In genomic region chr11:88171876-88172442, GRCm38 (mm10) we compare ENCODE assay signal across 10 mouse cellular contexts. TPM values are rescaled to one million over a fixed set of nuclear protein-coding genes. Genes with fewer than 3 reads are reported as not detected.
DNase-seq lines count a peak whose midpoint lies in the region; ATAC-seq and TF ChIP-seq lines count a peak whose summit lies in the region.
"Had no signal": no experiment of that assay in that cellular context is flagged by ENCODE, and none has a peak within 500 bp of the region (broad histone marks: within the 10 kb centered on the region; RNA-seq: fewer than 3 reads in every experiment).

No protein-coding gene starts in this region.

- peaks cover 4% of the 10 kb centered on the region for H3K36me3 ChIP-seq in heart, embryonic 12.5 days
- H3K36me3 ChIP-seq in neural tube, embryonic 11.5 days (ENCODE audit: control insufficient read depth, insufficient read depth, low read length) = no peaks in the 10 kb centered on the region
- no peaks in the 10 kb centered on the region for H3K36me3 ChIP-seq in stomach, postnatal 0 days (ENCODE audit: control insufficient read depth, insufficient read depth, low read length)

- no peak for TF ChIP-seq POLR2A in embryonic fibroblast, embryonic 13.5 days (IDR thresholded peaks at IDR 0.05; ENCODE audit: low read depth, low read length)

- no peak overlapping the region for H3K4me2 ChIP-seq in heart, embryonic 12.5 days
- H3K4me2 ChIP-seq in neural tube, embryonic 11.5 days (ENCODE audit: low read depth) = no peak overlapping the region
- H3K4me2 ChIP-seq in stomach, postnatal 0 days (replicated peaks; ENCODE audit: low read depth) = no peak overlapping the region

- H3K9me3 ChIP-seq in heart, embryonic 12.5 days (replicated peaks) = no peaks in the 10 kb centered on the region
- H3K9me3 ChIP-seq in neural tube, embryonic 11.5 days (ENCODE audit: control insufficient read depth, low read length) = no peaks in the 10 kb centered on the region
- no peaks in the 10 kb centered on the region for H3K9me3 ChIP-seq in stomach, postnatal 0 days (ENCODE audit: control insufficient read depth, low read length)

- no peak overlapping the region for H3K4me3 ChIP-seq in heart, embryonic 12.5 days
- H3K4me3 ChIP-seq in neural tube, embryonic 11.5 days (ENCODE audit: low read depth, low read length) = no peak overlapping the region
- no peak overlapping the region for H3K4me3 ChIP-seq in embryonic fibroblast, embryonic 13.5 days (ENCODE audit: insufficient read depth, low read length)
- H3K4me3 ChIP-seq in stomach, postnatal 0 days (ENCODE audit: low read depth, low read length) = no peak overlapping the region
- H3K4me3 ChIP-seq: myocyte had no signal

- H3K9ac ChIP-seq in heart, embryonic 12.5 days = peak overlapping the region; percentile 33; the same call in 1 of the 2 replicates
- no peak overlapping the region for H3K9ac ChIP-seq in neural tube, embryonic 11.5 days (ENCODE audit: low read length)
- H3K9ac ChIP-seq in stomach, postnatal 0 days (ENCODE audit: low read length) = peak overlapping the region; percentile 13; the same call in 1 of the 2 replicates
- H3K9ac ChIP-seq: lung, embryonic 14.5 days had no signal

- H3K27ac ChIP-seq in heart, embryonic 12.5 days (ENCODE audit: poor library complexity, severe bottlenecking) = 0 out of 2 replicates have a peak overlapping the region, but pooled peaks have one; percentile 46
- H3K27ac ChIP-seq in neural tube, embryonic 11.5 days (ENCODE audit: low read depth, low read length) = peak overlapping the region; percentile 34; the same call in 1 of the 2 replicates
- H3K27ac ChIP-seq in embryonic fibroblast, embryonic 13.5 days (ENCODE audit: insufficient read depth, low read length) = peak overlapping the region; percentile 85
- peak overlapping the region; percentile 59 for H3K27ac ChIP-seq in stomach, postnatal 0 days (replicated peaks)

- H3K4me1 ChIP-seq in heart, embryonic 12.5 days (replicated peaks) = peaks cover 50% of the 10 kb centered on the region
- peaks cover 31% of the 10 kb centered on the region for H3K4me1 ChIP-seq in neural tube, embryonic 11.5 days (ENCODE audit: control insufficient read depth, insufficient read depth, low read length)
- H3K4me1 ChIP-seq in embryonic fibroblast, embryonic 13.5 days (ENCODE audit: control insufficient read depth, insufficient read depth, low read length) = peaks cover 20% of the 10 kb centered on the region
- peaks cover 15% of the 10 kb centered on the region for H3K4me1 ChIP-seq in stomach, postnatal 0 days (replicated peaks; ENCODE audit: control insufficient read depth, insufficient read depth)

- no peak for DNase-seq in heart, postnatal 10 days
- DNase-seq in neural tube, embryonic 11.5 days (ENCODE audit: low spot score) = no peak
- no peak for DNase-seq in neural tube, embryonic 10.5 days (ENCODE audit: extremely low spot score, low spot score)
- no peak for DNase-seq in stomach, postnatal 0 days (ENCODE audit: low spot score)
- DNase-seq: lung, embryonic 14.5 days had no signal

- H3K27me3 ChIP-seq in heart, embryonic 12.5 days (replicated peaks) = peaks cover 18% of the 10 kb centered on the region
- peaks cover 5% of the 10 kb centered on the region; the same call in 1 of the 2 replicates for H3K27me3 ChIP-seq in neural tube, embryonic 11.5 days (ENCODE audit: control insufficient read depth, insufficient read depth, low read length)
- H3K27me3 ChIP-seq in stomach, postnatal 0 days (ENCODE audit: control insufficient read depth, insufficient read depth, low read length) = no peaks in the 10 kb centered on the region
- H3K27me3 ChIP-seq: Patski had no signal

- WGBS in heart, embryonic 12.5 days = 62% methylated on average over 15 of the region's 15 CpGs
- 64% methylated on average over 15 of the region's 15 CpGs for WGBS in neural tube, embryonic 11.5 days
- 48% methylated on average over 15 of the region's 15 CpGs for WGBS in stomach, postnatal 0 days

- intact Hi-C loops in heart, postnatal 10 days (cut with DNase I) = no loop called here

- TF ChIP-seq EP300 in stomach, postnatal 0 days (optimal IDR thresholded peaks at IDR 0.05) = no peak

- TF ChIP-seq CTCF in embryonic fibroblast, embryonic 13.5 days (IDR thresholded peaks at IDR 0.05; ENCODE audit: borderline replicate concordance, insufficient read depth, low read length) = no peak
- TF ChIP-seq CTCF in stomach, postnatal 0 days (IDR thresholded peaks at IDR 0.05; ENCODE audit: low read depth) = no peak

- ATAC-seq in heart, embryonic 12.5 days (ENCODE audit: insufficient number of reproducible peaks, low FRiP score) = no peak
- no peak for ATAC-seq in neural tube, embryonic 11.5 days (ENCODE audit: insufficient read depth, low FRiP score, low TSS enrichment)
- ATAC-seq in stomach, postnatal 0 days (ENCODE audit: low FRiP score, low TSS enrichment) = peak; percentile 31; the same call in 1 of the 2 replicates
- no peak for ATAC-seq in frontal cortex, adult (ENCODE audit: low TSS enrichment)

RNA-seq across cellular contexts. Expression of gene Mrps23, which starts 32.2 kb away (rescaled TPM):
- 79.2 and 81.4 TPM in 2 replicates for polyA plus RNA-seq in heart, embryonic 12.5 days (2016; fragmentation: Nextera tagmentation; extraction: Ambion mirVana)
- 100 to 1,000 TPM; 250 to 256 TPM for total RNA-seq in heart, postnatal 10 days (2021)
- 76.3 and 85.5 TPM in 2 replicates for polyA plus RNA-seq in neural tube, embryonic 11.5 days (2014; fragmentation: Nextera tagmentation; extraction: Ambion mirVana)
- polyA plus RNA-seq in embryonic fibroblast, embryonic 13.5 days (2011; ENCODE audit: insufficient read length, low read depth, missing spikeins) = 71.7 and 98.7 TPM in 2 replicates
- polyA plus RNA-seq in stomach, postnatal 0 days (2015; fragmentation: Nextera tagmentation; extraction: Ambion mirVana) = 54.7 and 55.4 TPM in 2 replicates

Comparison
In these comparisons a context has a peak if more than half of its experiments do, and no peak if none do; other contexts are left out.
1. H3K27ac ChIP-seq: peak in every context shown above with its lines; median percentile 85 in embryonic fibroblast, embryonic 13.5 days; 59 in stomach, postnatal 0 days; 46 in heart, embryonic 12.5 days; 34 in neural tube, embryonic 11.5 days.